Mouse (Mus musculus): ENCODE measurements around the gene Nr5a1. TPM values are rescaled to one million over a fixed set of nuclear protein-coding genes. Genes with fewer than 3 reads are reported as not detected.

Nr5a1 gene
- 0.04 and 0.13 TPM in 2 replicates for polyA plus RNA-seq (2015; fragmentation: Nextera tagmentation; extraction: Ambion mirVana)

- WGBS, result 91% methylated on average over 13 of the region's 13 CpGs
- H3K9me3 ChIP-seq (ENCODE audit: control insufficient read depth), result no peaks in the 10 kb centered on the region
- no peaks in the 10 kb centered on the region for H3K36me3 ChIP-seq (ENCODE audit: control insufficient read depth, insufficient read depth)
- TF ChIP-seq CTCF (IDR thresholded peaks at IDR 0.05; ENCODE audit: low read depth), result no peak
- H3K27me3 ChIP-seq (replicated peaks; ENCODE audit: control insufficient read depth, insufficient read depth, low read length), result peaks cover 54% of the 10 kb centered on the region
- H3K4me2 ChIP-seq (replicated peaks; ENCODE audit: low read depth), result no peak within 1 kb of the TSS
- no peak for ATAC-seq
- H3K27ac ChIP-seq (ENCODE audit: low read depth, low read length), result no peak within 1 kb of the TSS
- H3K4me3 ChIP-seq (ENCODE audit: low read depth, low read length), result no peak within 1 kb of the TSS
- no peaks in the 10 kb centered on the region for H3K4me1 ChIP-seq (replicated peaks; ENCODE audit: control insufficient read depth, insufficient read depth, low read length)
- no peak within 1 kb of the TSS for H3K9ac ChIP-seq (ENCODE audit: low read depth, low read length)
Observed at GRCm38 (mm10) chr2:38714324-38714723, at the start of gene Nr5a1. Gene Nr5a1 (minus strand): TSS chr2:38714542.

- Histone ChIP-seq H3K4me2 (replicated peaks; ENCODE audit: low read depth) (no peak overlapping the region), H3K9ac (ENCODE audit: low read depth, low read length) (no peak overlapping the region), H3K27ac (ENCODE audit: low read depth, low read length) (no peak overlapping the region), H3K36me3 (ENCODE audit: control insufficient read depth, insufficient read depth) (peaks cover 33% of the 10 kb centered on the region), H3K4me1 (replicated peaks; ENCODE audit: control insufficient read depth, insufficient read depth, low read length) (no peaks in the 10 kb centered on the region), H3K4me3 (ENCODE audit: low read depth, low read length) (no peak overlapping the region), H3K27me3 (replicated peaks; ENCODE audit: control insufficient read depth, insufficient read depth, low read length) (no peaks in the 10 kb centered on the region), H3K9me3 (ENCODE audit: control insufficient read depth) (no peaks in the 10 kb centered on the region)
- no peak for TF ChIP-seq CTCF (IDR thresholded peaks at IDR 0.05; ENCODE audit: low read depth)
- ATAC-seq, result no peak
- WGBS, result 70% methylated on average over 3 of the region's 3 CpGs
Observed at GRCm38 (mm10) chr2:38739847-38740246, 25.5 kb upstream of the Nr5a1 start.

GRCm38 (mm10) chr2:38739410-38739809, 25.1 kb upstream of the Nr5a1 start:
- peak; percentile 91 for TF ChIP-seq CTCF (IDR thresholded peaks at IDR 0.05; ENCODE audit: low read depth)

GRCm38 (mm10) chr2:38738601-38739301, 24.4 kb upstream of the Nr5a1 start:
- Histone ChIP-seq H3K27ac (ENCODE audit: low read depth, low read length) (no peak overlapping the region), H3K4me2 (replicated peaks; ENCODE audit: low read depth) (no peak overlapping the region), H3K4me3 (ENCODE audit: low read depth, low read length) (no peak overlapping the region), H3K9me3 (ENCODE audit: control insufficient read depth) (no peaks in the 10 kb centered on the region), H3K36me3 (ENCODE audit: control insufficient read depth, insufficient read depth) (peaks cover 33% of the 10 kb centered on the region), H3K27me3 (replicated peaks; ENCODE audit: control insufficient read depth, insufficient read depth, low read length) (no peaks in the 10 kb centered on the region), H3K9ac (ENCODE audit: low read depth, low read length) (no peak overlapping the region), H3K4me1 (replicated peaks; ENCODE audit: control insufficient read depth, insufficient read depth, low read length) (no peaks in the 10 kb centered on the region)
- TF ChIP-seq CTCF (IDR thresholded peaks at IDR 0.05; ENCODE audit: low read depth), result no peak
- ATAC-seq, result no peak
- WGBS, result 86% methylated on average over 14 of the region's 14 CpGs

More at GRCm38 (mm10) chr2:38739410-38739809, 25.1 kb upstream of the Nr5a1 start:
- ATAC-seq, result no peak
- Histone ChIP-seq H3K4me1 (replicated peaks; ENCODE audit: control insufficient read depth, insufficient read depth, low read length) (no peaks in the 10 kb centered on the region), H3K9me3 (ENCODE audit: control insufficient read depth) (no peaks in the 10 kb centered on the region), H3K4me2 (replicated peaks; ENCODE audit: low read depth) (no peak overlapping the region), H3K4me3 (ENCODE audit: low read depth, low read length) (no peak overlapping the region), H3K27ac (ENCODE audit: low read depth, low read length) (no peak overlapping the region), H3K36me3 (ENCODE audit: control insufficient read depth, insufficient read depth) (peaks cover 33% of the 10 kb centered on the region), H3K27me3 (replicated peaks; ENCODE audit: control insufficient read depth, insufficient read depth, low read length) (no peaks in the 10 kb centered on the region), H3K9ac (ENCODE audit: low read depth, low read length) (no peak overlapping the region)
- WGBS, result 28% methylated on average over 7 of the region's 7 CpGs

- H3K27ac ChIP-seq (ENCODE audit: low read depth, low read length), result no peak overlapping the region
- H3K4me1 ChIP-seq (replicated peaks; ENCODE audit: control insufficient read depth, insufficient read depth, low read length), result no peaks in the 10 kb centered on the region
- no peaks in the 10 kb centered on the region for H3K27me3 ChIP-seq (replicated peaks; ENCODE audit: control insufficient read depth, insufficient read depth, low read length)
- no peaks in the 10 kb centered on the region for H3K9me3 ChIP-seq (ENCODE audit: control insufficient read depth)
- H3K9ac ChIP-seq (ENCODE audit: low read depth, low read length), result no peak overlapping the region
- no peak for ATAC-seq
- H3K36me3 ChIP-seq (ENCODE audit: control insufficient read depth, insufficient read depth), result peaks cover 29% of the 10 kb centered on the region
- no peak overlapping the region for H3K4me3 ChIP-seq (ENCODE audit: low read depth, low read length)
- no peak for TF ChIP-seq CTCF (IDR thresholded peaks at IDR 0.05; ENCODE audit: low read depth)
- H3K4me2 ChIP-seq (replicated peaks; ENCODE audit: low read depth), result no peak overlapping the region
Observed at GRCm38 (mm10) chr2:38735740-38736139, 21.4 kb upstream of the Nr5a1 start.

- Histone ChIP-seq H3K27ac (ENCODE audit: low read depth, low read length) (no peak overlapping the region), H3K9me3 (ENCODE audit: control insufficient read depth) (no peaks in the 10 kb centered on the region), H3K4me1 (replicated peaks; ENCODE audit: control insufficient read depth, insufficient read depth, low read length) (no peaks in the 10 kb centered on the region), H3K36me3 (ENCODE audit: control insufficient read depth, insufficient read depth) (peaks cover 29% of the 10 kb centered on the region), H3K27me3 (replicated peaks; ENCODE audit: control insufficient read depth, insufficient read depth, low read length) (no peaks in the 10 kb centered on the region), H3K9ac (ENCODE audit: low read depth, low read length) (no peak overlapping the region), H3K4me2 (replicated peaks; ENCODE audit: low read depth) (no peak overlapping the region), H3K4me3 (ENCODE audit: low read depth, low read length) (no peak overlapping the region)
- WGBS, result 43% methylated on average over 5 of the region's 5 CpGs
- no peak for TF ChIP-seq CTCF (IDR thresholded peaks at IDR 0.05; ENCODE audit: low read depth)
- ATAC-seq, result no peak
Observed at GRCm38 (mm10) chr2:38734721-38735120, 20.4 kb upstream of the Nr5a1 start.
